Mouse (Mus musculus) ES-E14 (cell line): ENCODE results near the gene Ifnar1. TPM values are rescaled to one million over a fixed set of nuclear protein-coding genes. Genes with fewer than 3 reads are reported as not detected.

Experiments
- DNase-seq: peaks from one replicate; pipeline ENCODE4 v3.0.0-alpha.2; 2013; ENCODE audit warnings: low read depth, low spot score
- H3K27ac ChIP-seq: 2 replicates; pipeline ENCODE4 v1.5.1; 2012; ENCODE audit warnings: low read depth, mild to moderate bottlenecking, low read length, moderate library complexity, mixed read lengths; ENCODE audit not compliant: poor library complexity, insufficient read depth, severe bottlenecking
- H3K36me3 ChIP-seq: 2 replicates; pipeline ENCODE4 v1.6.1; 2012; ENCODE audit warnings: mild to moderate bottlenecking, low read length, moderate library complexity, mixed read lengths; ENCODE audit not compliant: control insufficient read depth, poor library complexity, insufficient read depth, severe bottlenecking
- H3K4me1 ChIP-seq, 2 experiments: fragments of 150-350 bp in 1 of 2; sonication (generic) in 1 of 2; 2 replicates each; pipeline ENCODE4 v1.6.1; 2012; ENCODE audit warnings: low read length in 2 of 2, mild to moderate bottlenecking in 1 of 2, mixed read lengths in 1 of 2; ENCODE audit not compliant: control insufficient read depth in 2 of 2, insufficient read depth in 2 of 2, poor library complexity in 1 of 2
- H3K4me3 ChIP-seq, 2 experiments: fragments of 150-350 bp in 1 of 2; sonication (generic) in 1 of 2; 2 replicates each; pipeline ENCODE4 v1.5.1; 2012; ENCODE audit warnings: low read length in 2 of 2, low read depth in 1 of 2, mild to moderate bottlenecking in 1 of 2, mixed read lengths in 1 of 2; ENCODE audit not compliant: insufficient read depth in 1 of 2, poor library complexity in 1 of 2, severe bottlenecking in 1 of 2
- H3K9ac ChIP-seq: 2 replicates; pipeline ENCODE4 v1.6.1; 2012; ENCODE audit warnings: low read depth, mild to moderate bottlenecking, low read length, mixed read lengths; ENCODE audit not compliant: poor library complexity, insufficient read depth, severe bottlenecking
- H3K9me3 ChIP-seq: fragments of 150-350 bp; sonication (generic); 2 replicates; pipeline ENCODE4 v1.6.1; 2012; ENCODE audit warnings: low read depth, mild to moderate bottlenecking, low read length; ENCODE audit not compliant: control insufficient read depth, insufficient read depth
- CHD2 ChIP-seq: IDR thresholded peaks from 2 replicates; pipeline ENCODE4 v1.6.1; 2014; ENCODE audit warnings: mild to moderate bottlenecking, low read depth, low read length, inconsistent platforms
- HCFC1 ChIP-seq: IDR thresholded peaks from 2 replicates; pipeline ENCODE4 v1.6.1; 2012; ENCODE audit warnings: low read length, inconsistent platforms, borderline replicate concordance; ENCODE audit not compliant: insufficient read depth
- MAFK ChIP-seq: IDR thresholded peaks from 2 replicates; pipeline ENCODE4 v1.6.1; 2014; ENCODE audit warnings: mild to moderate bottlenecking, low read depth, low read length, inconsistent platforms; ENCODE audit not compliant: insufficient read depth
- ZC3H11A ChIP-seq: IDR thresholded peaks from 2 replicates; pipeline ENCODE4 v1.6.1; 2012; ENCODE audit warnings: low read depth, mild to moderate bottlenecking, inconsistent platforms, low read length, borderline replicate concordance
- ZNF384 ChIP-seq: IDR thresholded peaks from 2 replicates; pipeline ENCODE4 v1.6.1; 2012; ENCODE audit warnings: low read depth, low read length, inconsistent platforms
- in situ Hi-C, 2 experiments: fragments of 600-800 bp; cut with MboI; formaldehyde crosslinking; loops; one replicate each; pipeline ENCODE4 v1.15.1; 2025; ENCODE audit warnings: low sequenced_read_pairs in 2 of 2, inconsistent platforms in 1 of 2; ENCODE audit not compliant: unreplicated experiment in 2 of 2
- total RNA-seq: library from RNA; depleted of rRNA; stranded (reverse); fragments of 300-350 nt; gene quantifications from 2 replicates; pipeline ENCODE4 v1.2.3, GENCODE M21; 2012; rRNA removed

Ifnar1 gene
- total RNA-seq, 1 experiment, result 42.2 TPM

- Histone ChIP-seq H3K4me1 (peaks cover 2 to 30% of the 10 kb centered on the region in 2 experiments), H3K27ac (no peak overlapping the region), H3K36me3 (peaks cover 2% of the 10 kb centered on the region; the same call in 1 of the 2 replicates), H3K4me3 (no peak overlapping the region), H3K9ac (no peak overlapping the region), H3K9me3 (no peaks in the 10 kb centered on the region)
- in situ Hi-C loops, result no loop called here
- TF ChIP-seq MAFK (no peak), ZC3H11A (no peak), HCFC1 (no peak), CHD2 (no peak), ZNF384 (no peak)
- DNase-seq, result no peak
These were observed 70.1 kb downstream of the Ifnar1 start for GRCm38 (mm10) chr16:91555017-91555605.

DNA sequence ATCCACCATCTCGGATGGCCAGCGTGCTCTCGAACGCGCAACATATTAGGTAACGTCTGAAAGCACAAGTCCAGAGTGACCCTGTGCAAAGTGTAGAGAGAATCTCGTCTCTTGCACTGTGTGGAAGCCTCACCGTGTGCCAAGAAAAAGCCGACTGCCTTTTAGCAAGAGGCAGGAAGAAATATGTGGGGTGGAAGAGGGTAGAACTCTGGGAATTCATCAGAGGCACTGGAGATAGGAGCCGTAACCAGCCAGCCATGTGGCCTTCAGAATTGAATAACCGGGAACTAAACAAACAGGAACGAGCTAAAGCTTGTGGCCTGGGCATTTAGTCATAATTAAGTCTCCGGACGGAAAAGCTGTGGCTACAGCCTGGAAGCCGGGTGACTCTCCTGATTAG, 71.6 kb downstream of the Ifnar1 start:
- DNase-seq, result no peak
- Histone ChIP-seq H3K27ac (no peak overlapping the region), H3K9me3 (no peaks in the 10 kb centered on the region), H3K4me3 (no peak overlapping the region), H3K4me1 (peaks cover 2 to 27% of the 10 kb centered on the region in 2 experiments), H3K9ac (no peak overlapping the region), H3K36me3 (peaks cover 2% of the 10 kb centered on the region; the same call in 1 of the 2 replicates)
- in situ Hi-C loops, result no loop called here
- TF ChIP-seq ZNF384, result no peak
- TF ChIP-seq ZC3H11A, result no peak
- no peak for TF ChIP-seq MAFK
- TF ChIP-seq CHD2, result no peak
- no peak for TF ChIP-seq HCFC1

Other genes starting within 250 kb of the Ifnar1 start
- gene Olig1, start 215.5 kb upstream of the Ifnar1 start, total RNA-seq, result 0.22 and 0.48 TPM in 2 replicates
- gene Ifnar2, start 112.5 kb upstream of the Ifnar1 start, total RNA-seq, result 20.6 and 33.6 TPM in 2 replicates
- gene Gm21970, start 93.5 kb upstream of the Ifnar1 start, total RNA-seq, result not detected in 2 replicates
- gene Il10rb, start 79.1 kb upstream of the Ifnar1 start, total RNA-seq, result 2.3 and 3.4 TPM in 2 replicates
- gene Ifngr2, start 61.8 kb downstream of the Ifnar1 start, total RNA-seq, result 7.0 and 8.8 TPM in 2 replicates
- 11.8 and 14.1 TPM in 2 replicates for gene Tmem50b, start 112.6 kb downstream of the Ifnar1 start, total RNA-seq
- 1.6 and 1.7 TPM in 2 replicates for gene Dnajc28, start 133.8 kb downstream of the Ifnar1 start, total RNA-seq
- 399 and 435 TPM in 2 replicates for gene Gart, start 161.7 kb downstream of the Ifnar1 start, total RNA-seq
- gene Son, start 162.3 kb downstream of the Ifnar1 start, total RNA-seq, result 172 and 181 TPM in 2 replicates
- gene Donson, start 203.5 kb downstream of the Ifnar1 start, total RNA-seq, result 35.6 and 38.8 TPM in 2 replicates
- gene Cryzl1, start 243.7 kb downstream of the Ifnar1 start, total RNA-seq, result 19.0 and 29.7 TPM in 2 replicates
- gene Itsn1, start 244.0 kb downstream of the Ifnar1 start, total RNA-seq, result 28.6 and 35.8 TPM in 2 replicates